Mouse (Mus musculus) liver, embryonic 14.5 days (tissue): ENCODE results near the gene Tshr.

ENCODE experiments used
- CTCF ChIP-seq: IDR thresholded peaks from 2 replicates; pipeline ENCODE4 v1.5.1; 2016; ENCODE audit warnings: antibody characterized with exemption, low read depth, control low read depth
- EP300 ChIP-seq: IDR thresholded peaks from 2 replicates; pipeline ENCODE4 v1.6.1; 2016; ENCODE audit warnings: antibody characterized with exemption, low read depth

GRCm38 (mm10) chr12:91426499-91426898, 42.1 kb downstream of the Tshr start:
- TF ChIP-seq EP300 (no peak), CTCF (no peak)
